Mouse (Mus musculus): ENCODE data around the gene Hcn1.

Hcn1 gene

GRCm38 (mm10) chr13:117706496-117706895, 104.4 kb downstream of the Hcn1 start:
- DNase-seq: no peak

DNA sequence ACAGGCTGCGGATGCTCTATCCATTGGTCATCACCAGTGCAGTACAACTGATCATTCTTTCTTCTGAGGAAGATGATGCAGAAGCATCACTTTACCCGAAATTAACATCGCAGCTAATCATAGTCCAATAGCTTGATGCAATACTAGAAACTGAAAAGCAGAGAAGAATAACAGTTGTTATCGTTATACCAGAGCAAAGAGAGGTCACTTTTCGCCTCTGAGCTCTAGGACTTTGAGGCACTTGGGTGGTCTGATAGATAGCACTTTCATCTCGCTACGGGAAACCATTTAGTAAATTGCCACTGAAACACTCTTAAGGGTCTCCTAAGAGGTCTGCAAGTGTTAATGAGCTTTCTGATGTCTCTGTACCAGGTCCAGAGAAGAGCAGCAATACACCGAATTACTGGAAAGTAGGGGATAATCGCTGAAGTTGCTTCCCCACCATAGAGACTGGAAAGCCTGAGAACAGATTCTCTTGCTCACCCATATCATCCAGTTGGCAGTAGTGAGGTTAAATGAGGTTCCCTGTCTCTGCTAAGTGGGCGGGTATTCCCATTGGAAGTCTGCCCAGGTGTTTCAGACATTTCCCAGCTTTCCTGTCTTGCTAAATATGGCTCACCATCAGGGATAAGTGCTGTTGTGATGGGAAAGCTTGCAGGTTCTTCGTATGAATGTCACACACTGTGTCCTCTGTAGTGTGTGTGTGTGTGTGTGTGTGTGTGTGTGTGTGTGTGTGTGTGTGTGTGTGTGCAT, 105.0 kb downstream of the Hcn1 start:
- DNase-seq: no peak

- no peak for DNase-seq
These were observed 108.7 kb downstream of the Hcn1 start for GRCm38 (mm10) chr13:117710811-117711210.

GRCm38 (mm10) chr13:117722090-117722489, 120.0 kb downstream of the Hcn1 start:
- DNase-seq: no peak

DNA sequence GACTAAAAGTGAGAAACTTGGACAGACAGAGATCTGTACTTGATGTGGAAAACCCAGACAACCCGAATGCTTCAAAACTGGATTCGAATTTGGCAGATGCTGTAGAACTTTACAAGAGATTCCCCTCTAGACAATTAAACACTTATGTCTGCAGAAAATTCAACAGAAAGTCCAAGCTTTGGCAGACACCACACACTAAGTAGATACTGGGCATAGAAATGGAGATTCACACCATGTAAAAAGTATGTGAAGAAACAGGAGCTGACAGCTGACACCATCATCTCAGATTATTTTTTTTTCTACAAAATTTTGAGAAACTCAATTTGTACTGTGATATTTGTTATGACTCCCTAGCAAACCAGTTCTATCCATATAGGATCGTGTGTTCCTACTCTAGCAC, 122.0 kb downstream of the Hcn1 start:
- DNase-seq: no peak

- DNase-seq: no peak
These were observed 126.3 kb downstream of the Hcn1 start for GRCm38 (mm10) chr13:117728393-117728792.

- DNase-seq: no peak
These were observed 130.6 kb downstream of the Hcn1 start for GRCm38 (mm10) chr13:117732738-117733137.

- no peak for DNase-seq
These were observed 142.3 kb downstream of the Hcn1 start for GRCm38 (mm10) chr13:117744451-117744850.

GRCm38 (mm10) chr13:117745173-117745572, 143.1 kb downstream of the Hcn1 start:
- DNase-seq: no peak

- DNase-seq: no peak
These were observed 163.4 kb downstream of the Hcn1 start for GRCm38 (mm10) chr13:117765487-117765886.

- DNase-seq: no peak
These were observed 183.3 kb downstream of the Hcn1 start for GRCm38 (mm10) chr13:117785376-117785775.

- DNase-seq: no peak
These were observed 190.7 kb downstream of the Hcn1 start for GRCm38 (mm10) chr13:117792861-117793260.

DNA sequence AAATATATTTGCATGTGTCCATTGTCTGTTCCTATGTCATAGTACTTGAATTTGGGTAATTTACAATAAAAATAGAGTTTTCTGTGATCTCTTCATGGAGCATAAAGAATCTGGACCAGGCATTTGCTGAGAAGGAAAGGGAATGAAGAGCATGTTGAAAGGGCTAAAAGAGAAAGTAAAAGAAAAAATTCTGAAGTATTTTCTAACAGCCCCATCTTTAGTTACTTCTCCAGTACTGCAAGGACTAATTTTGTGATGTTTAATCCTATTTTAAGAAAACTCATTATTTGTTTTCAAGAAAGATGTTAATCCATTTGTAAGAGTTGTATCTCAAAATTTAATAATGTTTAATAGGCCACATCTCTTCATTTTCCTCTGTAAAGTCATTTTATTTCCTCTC, 198.9 kb downstream of the Hcn1 start:
- DNase-seq: no peak

DNA sequence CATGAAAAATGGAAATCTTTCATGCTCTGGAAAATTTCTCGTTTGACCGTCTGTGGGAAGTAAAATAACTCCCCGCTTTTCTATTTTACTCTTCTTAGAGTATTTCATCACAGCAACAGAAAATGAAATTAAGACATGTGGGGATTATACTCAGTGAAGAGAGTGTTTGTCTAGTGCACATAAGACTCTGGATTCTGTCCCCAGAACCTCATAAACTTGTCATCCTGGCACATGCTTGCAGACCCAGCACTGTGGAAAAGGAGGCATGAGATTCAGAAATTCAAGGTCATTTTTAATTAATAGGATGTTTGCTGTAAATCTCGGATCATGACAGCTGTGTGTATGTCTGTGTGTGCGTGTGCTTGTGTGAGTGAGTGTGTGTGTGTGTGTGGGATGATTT, 225.5 kb downstream of the Hcn1 start:
- DNase-seq: no peak

- DNase-seq: no peak
These were observed 234.5 kb downstream of the Hcn1 start for GRCm38 (mm10) chr13:117836658-117837057.

DNA sequence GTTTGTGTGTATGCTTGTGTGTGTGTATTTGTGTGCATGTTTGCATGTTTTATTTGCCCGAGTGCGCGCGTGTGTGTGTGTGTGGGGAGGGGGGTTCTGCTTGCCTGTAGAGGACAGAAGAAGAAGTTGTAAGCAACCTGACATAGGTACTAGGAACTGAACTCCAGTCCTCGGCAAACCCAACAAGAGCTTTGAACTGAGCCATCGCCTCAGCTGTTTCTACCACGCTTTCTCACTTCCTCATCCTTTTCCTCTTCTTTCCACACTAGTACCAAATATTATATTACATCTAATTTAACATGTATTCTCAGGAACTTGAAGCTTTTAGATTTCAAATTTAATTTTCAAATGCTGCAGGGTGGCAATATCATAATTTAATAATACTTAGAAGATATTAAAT, 236.1 kb downstream of the Hcn1 start:
- no peak for DNase-seq

- no peak for DNase-seq
These were observed 240.2 kb downstream of the Hcn1 start for GRCm38 (mm10) chr13:117842366-117842765.

DNA sequence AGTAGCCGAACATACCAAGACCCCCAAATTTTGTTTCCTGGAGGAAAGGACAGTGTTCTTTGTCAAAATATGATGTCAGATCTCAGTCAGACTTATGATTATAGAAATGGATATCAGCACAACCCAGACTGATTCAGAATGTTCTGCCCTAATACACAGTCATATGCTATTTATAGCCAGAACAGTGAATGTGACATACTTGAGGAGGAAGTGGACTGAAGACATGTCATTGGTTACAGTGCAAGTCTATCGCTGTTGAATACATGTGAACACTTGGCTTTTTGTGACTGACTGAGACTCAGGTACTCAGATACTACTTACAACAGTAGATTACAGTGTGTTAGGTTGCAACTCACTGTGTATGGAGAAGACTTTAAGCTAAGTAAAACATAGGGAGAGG, 245.2 kb downstream of the Hcn1 start:
- no peak for DNase-seq

GRCm38 (mm10) chr13:117848757-117849156, 246.6 kb downstream of the Hcn1 start:
- no peak for DNase-seq

DNA sequence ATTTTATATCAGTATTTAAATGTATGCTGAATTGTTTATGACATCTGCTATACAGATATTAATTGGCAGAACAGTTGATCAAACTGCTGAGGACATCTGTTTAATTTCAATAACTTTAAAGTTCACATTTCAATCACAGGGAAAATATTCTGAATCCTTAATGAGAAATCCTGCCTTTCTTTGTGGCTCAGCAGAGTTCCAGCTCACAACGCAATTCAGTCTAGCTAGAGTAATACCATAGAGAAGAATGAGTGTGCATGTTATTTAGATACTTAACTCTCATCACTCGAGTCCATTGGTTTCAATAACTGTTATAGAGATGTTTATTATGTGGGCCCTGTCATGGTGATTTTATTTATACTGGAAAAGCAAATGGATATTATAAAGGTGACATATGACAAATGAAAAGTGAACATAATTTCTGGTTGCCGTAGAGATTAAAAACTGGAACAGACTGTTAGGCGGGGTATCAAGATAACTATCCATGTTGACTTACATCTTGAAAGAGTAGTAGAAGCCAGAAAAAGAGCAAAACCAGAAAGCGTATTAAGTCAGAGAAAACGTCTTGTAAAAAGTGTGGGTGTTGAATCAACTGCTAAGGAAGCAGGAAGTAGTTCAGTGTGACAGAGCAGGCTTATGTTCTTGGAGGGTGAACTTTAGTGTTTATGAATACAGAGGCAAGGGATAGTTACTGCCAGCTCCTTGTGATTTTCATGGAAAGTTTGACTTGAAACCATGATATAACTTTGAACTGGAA, 250.0 kb downstream of the Hcn1 start:
- DNase-seq: no peak

DNA sequence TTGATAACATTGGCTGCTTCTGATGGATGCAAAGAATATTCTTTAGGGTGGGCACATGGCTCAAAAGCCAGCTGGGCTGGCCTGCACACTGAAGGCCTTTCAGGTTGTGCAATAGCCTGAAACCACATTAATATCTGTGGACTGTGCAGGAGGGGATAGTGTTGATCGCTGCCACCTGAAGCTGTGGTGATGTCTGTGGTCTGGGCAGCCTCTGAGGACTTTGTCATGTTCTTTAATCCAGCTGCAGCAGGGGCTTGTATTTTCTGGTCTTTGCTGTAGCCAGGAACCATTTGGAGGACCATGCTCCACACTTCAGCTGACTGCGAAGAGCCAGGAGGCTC, 250.6 kb downstream of the Hcn1 start:
- DNase-seq: no peak

DNA sequence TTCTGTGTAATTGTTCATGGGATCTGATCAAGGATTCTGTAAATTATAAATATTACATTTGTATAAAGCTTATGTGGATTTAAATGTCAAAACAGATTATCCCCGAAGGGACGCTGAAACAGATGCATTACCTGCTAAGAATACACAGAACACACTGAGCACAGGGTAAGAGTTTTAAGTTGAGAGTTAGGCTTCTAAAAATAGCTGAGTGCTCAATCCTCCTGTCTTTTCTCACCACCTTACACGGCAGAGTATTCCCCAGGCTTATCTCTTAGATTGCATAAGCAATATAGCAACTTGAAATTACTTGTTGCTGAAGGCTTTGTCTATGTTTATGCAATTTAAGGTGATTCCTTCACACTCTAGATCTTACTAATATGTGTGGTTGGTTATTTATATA, 256.3 kb downstream of the Hcn1 start:
- DNase-seq: no peak

GRCm38 (mm10) chr13:117877787-117878186, 275.7 kb downstream of the Hcn1 start:
- no peak for DNase-seq

GRCm38 (mm10) chr13:117880471-117881225, 278.5 kb downstream of the Hcn1 start:
- no peak for DNase-seq
